Mouse (Mus musculus) hematopoietic stem cell, adult 5-6 weeks (primary cell): ENCODE data around the gene Lzts3. TPM values are rescaled to one million over a fixed set of nuclear protein-coding genes. Genes with fewer than 3 reads are reported as not detected.
"Not testable (repeated sequence)": the region's sequence is repeated elsewhere in the genome, so short reads cannot be mapped to it uniquely, and the experiment has no call there.

Source experiments
- ATAC-seq, 2 experiments: fragments of 125-278 bp in 1 of 2; replicated peaks in 1 of 2; 2 replicates each; pipeline ENCODE4 v1.8.0; 2016 to 2017; ENCODE audit warnings: inconsistent platforms in 2 of 2, mild to moderate bottlenecking in 2 of 2, moderate number of reproducible peaks in 2 of 2, low read depth in 1 of 2, moderate TSS enrichment in 1 of 2; ENCODE audit not compliant: low FRiP score in 2 of 2, poor library complexity in 2 of 2, severe bottlenecking in 2 of 2, insufficient read depth in 1 of 2, low TSS enrichment in 1 of 2
- total RNA-seq: library from RNA; stranded (forward); fragments of 172-1452, 232-1000 nt; gene quantifications from 2 replicates; pipeline ENCODE4 v1.2.3, GENCODE M21; 2017

The Lzts3 gene
- 0.44 and 0.45 TPM in 2 replicates for total RNA-seq

- ATAC-seq, result peak; percentile 83 to 86
Measured at GRCm38 (mm10) chr2:130642684-130643369, at the start of gene Lzts3. TSS of gene Lzts3 (minus strand) at chr2:130642803.

- ATAC-seq, result no peak
Measured at GRCm38 (mm10) chr2:130689011-130689410, 46.4 kb upstream of the Lzts3 start.

- ATAC-seq, result no peak
Measured at GRCm38 (mm10) chr2:130685426-130685825, 42.8 kb upstream of the Lzts3 start.

- ATAC-seq, result no peak
Measured at GRCm38 (mm10) chr2:130681531-130681930, 38.9 kb upstream of the Lzts3 start.

GRCm38 (mm10) chr2:130679899-130680298 lies 37.3 kb upstream of the Lzts3 start:
- no peak for ATAC-seq

GRCm38 (mm10) chr2:130679154-130679553 lies 36.6 kb upstream of the Lzts3 start:
- ATAC-seq, result no peak

GRCm38 (mm10) chr2:130677211-130677610 lies 34.6 kb upstream of the Lzts3 start:
- no peak for ATAC-seq

- ATAC-seq, result peak; percentile 64 to 68
Measured at GRCm38 (mm10) chr2:130667559-130667958, 25.0 kb upstream of the Lzts3 start, which contains the start of gene Itpa. TSS of gene Itpa (plus strand) at chr2:130667610.

GRCm38 (mm10) chr2:130664102-130664701 lies 21.6 kb upstream of the Lzts3 start, which contains the start of gene Ddrgk1:
TSS of gene Ddrgk1 (minus strand) at chr2:130664659.
- peak; percentile 87 to 88 for ATAC-seq

- no peak for ATAC-seq
Measured at GRCm38 (mm10) chr2:130663342-130663741, 20.7 kb upstream of the Lzts3 start.

GRCm38 (mm10) chr2:130658530-130658929 lies 15.9 kb upstream of the Lzts3 start:
- 0 out of 4 replicates have a peak, but pooled peaks of 1 of the 2 experiments have one; percentile 1 for ATAC-seq

GRCm38 (mm10) chr2:130657541-130657940 lies 14.9 kb upstream of the Lzts3 start:
- ATAC-seq, result no peak

GRCm38 (mm10) chr2:130656536-130656935 lies 13.9 kb upstream of the Lzts3 start:
- ATAC-seq, result no peak

GRCm38 (mm10) chr2:130655660-130656339 lies 13.2 kb upstream of the Lzts3 start:
- no peak for ATAC-seq

- ATAC-seq, result no peak
Measured at GRCm38 (mm10) chr2:130653760-130654159, 11.2 kb upstream of the Lzts3 start.

- no peak for ATAC-seq
Measured at GRCm38 (mm10) chr2:130653303-130653702, 10.7 kb upstream of the Lzts3 start.

GRCm38 (mm10) chr2:130649028-130649427 lies 6.4 kb upstream of the Lzts3 start:
- ATAC-seq, result not testable (repeated sequence)

GRCm38 (mm10) chr2:130645198-130645597 lies 2.6 kb upstream of the Lzts3 start:
- ATAC-seq, result no peak
